7 mouse cellular contexts compared by ENCODE assay signal in genomic region chr3:17786023-17786720, GRCm38 (mm10).
DNase-seq lines count a peak whose midpoint lies in the region; ATAC-seq and TF ChIP-seq lines count a peak whose summit lies in the region.

No protein-coding gene starts in this region.

- under 1% methylated on average over 55 of the region's 56 CpGs for WGBS in limb, embryonic 12.5 days

- peaks cover 68% of the 10 kb centered on the region for H3K27me3 ChIP-seq in limb, embryonic 12.5 days

- peak overlapping the region; percentile 50; the same call in 1 of the 2 replicates for H3K9ac ChIP-seq in limb, embryonic 12.5 days (replicated peaks)

- TF ChIP-seq CTCF in cortical plate, adult 2 months (IDR thresholded peaks at IDR 0.05; ENCODE audit: extremely low read depth, insufficient read depth, low read length) = no peak

- H3K36me3 ChIP-seq in limb, embryonic 12.5 days = no peaks in the 10 kb centered on the region

- peak overlapping the region; percentile 100 for H3K27ac ChIP-seq in cortical plate, adult 2 months (ENCODE audit: insufficient read depth, low read length)
- H3K27ac ChIP-seq in limb, embryonic 12.5 days = no peak overlapping the region

- H3K4me1 ChIP-seq in cortical plate, adult 2 months (ENCODE audit: control insufficient read depth, insufficient read depth, low read length) = peaks cover 5% of the 10 kb centered on the region
- peaks cover 12% of the 10 kb centered on the region for H3K4me1 ChIP-seq in limb, embryonic 12.5 days (replicated peaks)

- ATAC-seq in limb, embryonic 12.5 days (ENCODE audit: insufficient number of reproducible peaks, insufficient read depth, low FRiP score, low TSS enrichment, low read depth) = peak; percentile 73

- peak; percentile 7 for DNase-seq in ovary, postnatal 36 days (ENCODE audit: low spot score)
- DNase-seq in ovary, postnatal 14 days (ENCODE audit: low spot score) = no peak
- DNase-seq in heart, postnatal 14 days = peak; percentile 27 to 29
- peak; percentile 51 for DNase-seq in right cerebral cortex, postnatal 14 days
- DNase-seq in thymus, postnatal 0 days (ENCODE audit: low spot score) = no peak

- H3K4me3 ChIP-seq in cortical plate, adult 2 months (ENCODE audit: insufficient read depth, low read length) = peak overlapping the region; percentile 58
- peak overlapping the region; percentile 43 for H3K4me3 ChIP-seq in limb, embryonic 12.5 days (replicated peaks)

- peak overlapping the region; percentile 76 for H3K4me2 ChIP-seq in limb, embryonic 12.5 days

- no peak for TF ChIP-seq POLR2A in cortical plate, adult 2 months (IDR thresholded peaks at IDR 0.05; ENCODE audit: extremely low read depth, insufficient read depth, low read length)

- H3K9me3 ChIP-seq in limb, embryonic 12.5 days = no peaks in the 10 kb centered on the region

- intact Hi-C loops in heart, postnatal 14 days (cut with DNase I) = no loop called here

Comparison
In these comparisons a context has a peak if more than half of its experiments do, and no peak if none do; other contexts are left out.
1. DNase-seq: peak in ovary, postnatal 36 days (single experiment), heart, postnatal 14 days (2 of 2) and right cerebral cortex, postnatal 14 days (single experiment); none in ovary, postnatal 14 days (single experiment) and thymus, postnatal 0 days (single experiment).